Mouse (Mus musculus): ENCODE results near the gene Exoc4.

The Exoc4 gene

DNA sequence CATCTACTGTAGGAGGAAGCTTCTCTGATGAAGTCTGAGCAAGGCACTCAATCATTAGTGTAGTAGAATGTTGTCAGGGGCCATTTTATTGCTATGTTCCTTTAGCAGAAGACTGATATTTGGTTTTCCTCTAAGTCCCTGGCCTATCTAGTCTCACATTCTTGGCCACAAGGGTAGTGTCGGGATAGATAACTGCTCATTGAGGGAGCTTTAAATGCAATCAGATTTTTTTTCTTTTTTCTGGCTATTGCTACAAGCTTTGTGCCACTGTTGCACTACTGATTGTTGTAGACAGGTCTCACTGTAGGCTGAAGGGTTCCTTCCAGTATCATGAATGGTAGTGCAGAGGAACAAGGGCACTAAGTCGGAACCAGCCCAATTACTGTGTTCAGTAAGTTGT is 227.2 kb downstream of the Exoc4 start:
- DNase-seq (ENCODE audit: low read depth, low spot score): no peak

GRCm38 (mm10) chr6:33484568-33484967 is 235.7 kb downstream of the Exoc4 start:
- DNase-seq (ENCODE audit: low read depth, low spot score): no peak

DNA sequence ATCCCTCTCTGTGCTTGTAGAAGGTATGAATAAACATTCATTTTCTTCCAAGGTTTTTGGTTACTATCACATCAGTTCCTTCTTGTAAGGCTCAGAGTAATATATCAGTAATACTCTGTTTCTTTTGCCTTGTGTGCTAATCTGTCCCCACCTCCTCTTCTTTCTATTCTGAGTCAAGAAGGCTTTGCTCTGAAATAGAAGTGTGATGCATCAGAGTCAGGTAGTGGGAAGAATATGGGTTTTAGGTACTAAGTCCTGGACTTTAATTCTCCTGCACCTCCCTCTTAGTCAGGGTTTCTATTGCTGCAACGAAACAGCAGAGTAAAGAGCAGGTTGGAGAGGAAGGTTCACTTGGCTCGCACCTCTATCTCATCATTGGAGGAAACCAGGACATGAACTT is 240.9 kb downstream of the Exoc4 start:
- no peak for DNase-seq (ENCODE audit: low read depth, low spot score)

- DNase-seq (ENCODE audit: low read depth, low spot score): no peak
Observed at GRCm38 (mm10) chr6:33496141-33496855, 247.4 kb downstream of the Exoc4 start.

DNA sequence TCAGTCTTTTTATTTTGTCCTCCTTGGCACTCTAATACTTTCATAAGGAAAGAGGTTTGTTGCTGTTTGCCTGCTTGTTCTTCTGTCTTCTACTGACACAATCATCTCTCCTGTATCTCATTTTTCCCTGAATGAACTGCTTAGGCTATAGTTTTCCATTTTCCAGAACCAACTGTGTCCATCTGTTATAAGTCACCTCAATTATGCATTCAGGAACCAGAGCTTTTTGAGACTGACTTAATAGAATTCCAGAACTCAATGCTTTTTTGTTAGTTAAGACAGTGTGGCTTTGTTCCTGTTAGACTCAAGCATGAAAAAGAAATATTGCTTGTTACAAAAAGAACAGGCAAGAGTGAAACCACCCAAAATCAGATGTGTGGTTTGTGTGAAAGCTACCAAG is 248.5 kb downstream of the Exoc4 start:
- DNase-seq (ENCODE audit: low read depth, low spot score): no peak

DNA sequence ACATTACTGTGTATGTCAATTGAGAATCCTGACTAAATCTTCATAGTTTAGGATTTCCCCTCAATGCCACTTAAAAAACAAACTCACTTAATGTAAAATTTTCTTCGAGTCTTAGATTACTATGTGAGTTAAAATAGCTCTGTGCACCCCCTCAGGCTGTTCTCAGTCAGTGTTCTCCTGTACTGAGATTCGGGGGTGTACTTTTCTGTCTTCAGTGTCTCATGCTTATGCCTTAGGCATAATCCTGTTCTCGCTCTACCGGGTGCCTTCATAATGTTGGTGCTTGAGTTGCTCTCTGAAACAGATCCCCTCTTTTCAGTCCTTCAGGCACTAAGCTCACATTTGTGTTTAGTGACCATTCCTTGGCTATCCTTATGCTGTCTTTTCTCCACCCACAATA is 253.5 kb downstream of the Exoc4 start:
- DNase-seq (ENCODE audit: low read depth, low spot score): no peak

DNA sequence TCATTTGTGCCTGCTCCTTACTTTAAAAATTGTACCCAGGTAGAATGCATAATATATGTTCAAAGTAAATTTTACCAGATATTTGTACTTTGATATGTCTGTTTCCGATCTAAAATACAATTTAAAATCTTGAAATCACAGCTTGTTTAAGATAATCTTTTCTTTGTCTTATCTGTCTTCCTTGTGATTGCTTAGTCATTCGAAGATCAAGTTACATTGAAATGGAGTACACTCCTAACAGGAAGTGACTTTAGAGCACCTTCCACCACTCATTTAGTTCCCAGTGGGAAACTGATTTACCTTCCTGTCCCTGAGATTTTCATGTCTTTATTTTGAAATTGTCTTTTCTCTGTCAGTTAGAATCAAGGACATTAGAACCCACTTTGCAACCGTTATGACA is 254.5 kb downstream of the Exoc4 start:
- DNase-seq (ENCODE audit: low read depth, low spot score): no peak

- no peak for DNase-seq (ENCODE audit: low read depth, low spot score)
Observed at GRCm38 (mm10) chr6:33507134-33507533, 258.2 kb downstream of the Exoc4 start.

DNA sequence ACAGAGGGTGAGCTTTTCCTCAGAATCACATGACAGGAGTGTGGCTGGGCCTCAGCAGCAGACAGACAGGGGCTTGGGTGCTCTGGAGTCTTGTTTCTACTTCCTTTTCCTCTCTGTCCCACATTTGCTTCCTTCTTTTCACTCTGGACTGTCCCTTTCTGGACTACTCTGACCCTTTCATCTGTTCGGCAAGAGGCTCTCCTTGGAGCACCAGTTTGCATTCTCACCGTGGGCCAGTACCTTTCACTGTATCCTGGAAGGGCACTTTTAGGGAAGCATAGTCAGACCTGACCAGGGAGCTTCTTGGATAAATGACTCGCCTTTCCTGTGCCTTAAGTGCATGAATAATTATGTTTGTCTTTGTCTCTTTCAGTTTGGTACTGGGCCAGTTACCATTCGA is 266.5 kb downstream of the Exoc4 start:
- no peak for DNase-seq (ENCODE audit: low read depth, low spot score)

GRCm38 (mm10) chr6:33516798-33517197 is 267.9 kb downstream of the Exoc4 start:
- no peak for DNase-seq (ENCODE audit: low read depth, low spot score)

DNA sequence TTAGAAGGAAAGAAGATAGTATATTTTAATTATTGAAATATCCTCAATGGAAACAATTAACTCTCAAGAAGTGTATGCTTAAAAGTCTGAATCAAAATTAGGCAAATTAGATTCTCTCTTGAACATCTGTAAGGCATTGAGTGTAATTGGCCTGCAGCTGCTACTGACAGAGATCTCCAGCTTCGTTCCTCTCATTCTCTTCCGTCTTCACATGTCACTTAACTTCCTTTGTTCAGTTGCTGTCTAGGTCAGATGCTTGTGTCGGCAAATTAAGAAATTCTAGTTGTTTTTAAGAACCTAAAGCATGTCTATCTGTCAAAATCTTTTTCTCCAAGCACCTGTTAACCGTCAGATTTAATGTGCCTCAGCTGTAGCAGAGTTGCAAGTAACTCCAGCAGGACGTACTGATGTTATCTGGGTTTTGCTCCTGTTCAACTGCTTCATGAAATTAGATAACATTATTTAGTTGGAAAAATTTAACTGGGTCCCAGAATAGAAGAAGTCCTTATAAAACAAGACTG is 269.1 kb downstream of the Exoc4 start:
- DNase-seq (ENCODE audit: low read depth, low spot score): no peak

GRCm38 (mm10) chr6:33525695-33526366 is 276.9 kb downstream of the Exoc4 start:
- no peak for DNase-seq (ENCODE audit: low read depth, low spot score)

DNA sequence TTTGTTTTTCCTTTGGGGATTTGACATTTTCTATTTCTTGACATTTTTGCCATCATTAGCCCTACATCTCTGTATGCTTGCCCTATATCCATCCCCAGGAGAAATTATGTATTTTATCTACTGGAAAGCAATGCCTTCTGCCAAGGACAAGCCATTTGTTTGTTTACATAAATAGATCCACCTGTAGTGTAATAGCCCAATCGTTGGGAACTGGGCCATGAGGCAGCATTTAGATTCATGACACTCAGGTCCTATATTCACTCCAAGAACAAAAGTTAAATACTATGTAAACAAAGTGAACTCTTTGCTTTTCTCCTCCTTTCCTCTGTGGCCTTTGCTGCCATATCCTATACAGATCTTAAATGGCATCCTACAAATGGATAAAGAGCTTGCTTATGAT is 291.5 kb downstream of the Exoc4 start:
- no peak for DNase-seq (ENCODE audit: low read depth, low spot score)

DNA sequence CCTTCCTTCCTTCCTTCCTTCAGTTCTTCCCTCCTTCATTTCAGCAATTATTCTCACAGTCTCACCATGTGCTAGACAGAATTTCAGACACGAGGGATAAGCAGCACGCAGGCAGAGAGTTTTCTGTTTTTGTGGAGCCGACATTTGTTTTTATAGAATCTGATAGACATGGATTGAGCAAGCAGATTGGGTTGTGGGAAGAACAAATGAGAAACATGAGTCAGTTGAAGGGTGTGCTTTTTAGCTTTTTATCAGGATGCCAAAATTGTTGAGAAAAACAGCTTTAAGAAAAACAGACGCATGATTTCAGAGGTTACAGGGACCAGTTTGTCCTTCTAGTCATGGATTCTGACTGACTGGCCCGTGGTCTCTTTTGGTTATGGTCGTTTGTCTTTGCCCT is 293.8 kb downstream of the Exoc4 start:
- DNase-seq (ENCODE audit: low read depth, low spot score): no peak

DNA sequence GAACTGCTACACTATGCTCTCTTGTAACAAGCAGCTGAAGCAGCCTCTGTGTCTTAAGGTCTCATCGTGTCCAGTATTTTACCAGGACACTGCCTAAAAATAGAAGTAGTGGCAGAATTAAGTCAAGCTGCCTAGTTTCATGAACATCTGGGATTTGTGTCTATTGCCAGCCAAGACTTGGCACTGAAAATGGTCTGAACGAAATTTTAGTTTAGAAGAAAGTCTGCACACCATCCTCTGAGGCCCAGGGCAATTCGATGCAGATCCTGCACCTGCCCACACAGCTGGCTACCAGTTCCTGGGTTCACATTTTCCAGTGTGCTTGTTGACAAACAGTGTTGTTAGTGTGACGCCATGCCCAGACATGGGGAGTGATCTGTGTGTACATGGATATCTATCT is 303.0 kb downstream of the Exoc4 start:
- DNase-seq (ENCODE audit: low read depth, low spot score): no peak

DNA sequence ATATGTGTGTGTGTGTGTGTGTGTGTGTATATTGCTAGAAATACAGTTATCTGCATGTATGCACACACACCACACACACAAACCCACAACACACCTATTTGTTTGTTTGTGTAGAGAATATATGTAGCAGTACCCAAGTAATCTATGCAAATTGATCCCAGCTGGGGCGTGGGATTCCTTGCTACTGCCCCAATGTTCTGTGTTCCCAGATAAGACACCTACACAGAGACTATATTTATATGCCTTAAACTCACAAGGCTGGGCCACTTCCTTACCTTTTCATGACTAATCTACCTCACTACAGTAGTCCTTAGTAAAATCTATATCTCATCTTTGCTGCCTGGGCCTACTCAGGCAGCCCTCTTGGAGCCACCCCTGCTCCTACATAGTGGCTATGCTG is 312.0 kb downstream of the Exoc4 start:
- no peak for DNase-seq (ENCODE audit: low read depth, low spot score)

- DNase-seq (ENCODE audit: low read depth, low spot score): no peak
Observed at GRCm38 (mm10) chr6:33561911-33562310, 313.0 kb downstream of the Exoc4 start.

DNA sequence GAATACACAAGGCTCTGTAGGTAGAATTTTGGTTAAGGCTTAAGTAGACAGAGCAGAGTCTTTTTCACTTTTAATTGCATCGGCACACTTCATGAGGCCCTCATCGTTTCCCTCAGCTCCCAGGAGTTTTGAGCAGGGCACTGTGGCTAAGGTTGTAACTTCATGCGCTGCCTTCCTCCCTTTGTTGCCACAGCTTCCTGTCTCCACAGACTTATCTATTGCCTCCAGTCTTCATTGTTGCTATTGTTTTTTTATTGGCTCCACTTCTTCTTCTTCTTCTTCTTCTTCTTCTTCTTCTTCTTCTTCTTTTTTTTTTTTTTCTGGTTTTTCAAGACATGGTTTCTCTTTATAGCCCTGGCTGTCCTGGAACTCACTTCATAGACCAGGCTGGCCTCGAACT is 327.1 kb downstream of the Exoc4 start:
- DNase-seq (ENCODE audit: low read depth, low spot score): no peak

GRCm38 (mm10) chr6:33608469-33608868 is 359.6 kb downstream of the Exoc4 start:
- no peak for DNase-seq (ENCODE audit: low read depth, low spot score)

DNA sequence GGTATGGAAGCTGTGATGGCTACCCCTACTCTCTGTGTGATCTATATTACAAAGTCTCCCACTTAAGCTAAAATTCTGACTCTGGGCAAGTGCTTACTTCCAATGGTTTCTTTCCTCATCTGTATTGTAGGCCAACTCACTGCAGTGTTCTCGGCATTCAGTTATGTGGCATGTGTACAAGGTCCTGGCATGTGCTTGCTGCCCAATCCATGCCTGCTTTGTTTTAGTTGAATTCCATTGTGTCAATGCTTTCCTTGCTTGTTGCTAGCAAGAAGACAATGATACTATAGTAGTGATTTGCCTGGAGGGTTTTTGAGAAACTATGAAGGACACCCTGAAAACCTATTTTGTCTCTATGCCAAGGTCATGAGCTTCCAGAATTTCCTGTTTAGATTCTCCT is 365.1 kb downstream of the Exoc4 start:
- DNase-seq (ENCODE audit: low read depth, low spot score): no peak

DNA sequence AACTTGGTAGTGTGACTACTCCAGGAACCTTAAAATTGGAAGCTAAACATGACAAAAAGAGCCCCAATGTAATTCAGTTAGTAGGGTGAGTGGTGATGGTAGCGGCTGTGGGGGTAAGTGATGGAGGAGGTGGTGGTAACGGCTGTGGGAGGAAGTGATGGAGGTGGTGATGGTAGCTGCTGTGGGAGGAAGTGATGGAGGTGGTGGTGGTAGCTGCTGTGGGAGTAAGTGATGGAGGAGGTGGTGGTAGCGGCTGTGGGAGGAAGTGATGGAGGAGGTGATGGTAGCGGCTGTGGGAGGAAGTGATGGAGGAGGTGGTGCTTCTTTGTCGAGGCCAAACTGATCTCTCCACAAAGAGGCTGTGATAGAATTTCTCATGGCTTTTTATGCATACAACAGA is 369.7 kb downstream of the Exoc4 start:
- peak; percentile 58 for DNase-seq (ENCODE audit: low read depth, low spot score)

DNA sequence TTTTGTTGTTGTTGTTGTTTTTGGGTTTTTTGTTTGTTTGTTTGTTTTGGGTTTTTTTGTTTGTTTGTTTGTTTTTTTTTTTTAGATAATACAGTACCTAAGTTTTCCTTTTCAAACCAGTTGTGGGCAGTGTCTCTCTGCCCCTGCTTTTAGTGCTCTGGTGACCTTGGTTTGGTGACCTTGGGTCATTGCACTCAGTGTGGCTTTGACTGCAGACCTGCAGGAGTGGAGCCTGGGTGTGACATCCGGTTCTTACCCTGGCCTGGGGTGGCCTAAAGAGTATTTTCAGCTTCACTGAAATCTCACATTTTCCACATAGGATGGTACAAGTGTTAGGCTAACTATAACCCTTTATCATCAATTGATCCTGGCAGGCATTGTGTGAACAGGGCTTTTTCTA is 371.8 kb downstream of the Exoc4 start:
- no peak for DNase-seq (ENCODE audit: low read depth, low spot score)

DNA sequence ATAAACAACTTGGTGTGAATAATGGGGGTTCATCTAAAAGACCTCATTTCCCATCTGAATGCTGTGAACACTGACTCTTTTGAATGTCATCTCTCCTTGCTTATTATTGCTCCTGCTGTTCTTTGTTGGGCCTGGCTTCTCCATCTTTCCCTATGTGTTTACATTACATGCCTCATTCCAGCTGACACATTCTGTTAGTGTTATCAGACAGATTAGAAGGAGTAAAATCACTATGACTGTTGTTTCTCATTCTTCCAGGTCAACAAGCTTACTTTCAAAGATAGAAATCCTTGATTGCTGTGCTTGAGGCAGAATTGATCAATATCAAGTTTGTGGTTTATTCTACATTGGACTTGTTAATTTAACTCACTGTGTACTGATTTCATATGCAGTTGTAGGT is 377.0 kb downstream of the Exoc4 start:
- no peak for DNase-seq (ENCODE audit: low read depth, low spot score)
